Mouse (Mus musculus) 3T3-L1 (cell line): ENCODE results near the gene Adamtsl2.

Experiments used
- DNase-seq: peaks from one replicate; pipeline ENCODE4 v3.0.0-alpha.2; 2015; ENCODE audit warnings: low read depth, low spot score

Gene Adamtsl2

DNA sequence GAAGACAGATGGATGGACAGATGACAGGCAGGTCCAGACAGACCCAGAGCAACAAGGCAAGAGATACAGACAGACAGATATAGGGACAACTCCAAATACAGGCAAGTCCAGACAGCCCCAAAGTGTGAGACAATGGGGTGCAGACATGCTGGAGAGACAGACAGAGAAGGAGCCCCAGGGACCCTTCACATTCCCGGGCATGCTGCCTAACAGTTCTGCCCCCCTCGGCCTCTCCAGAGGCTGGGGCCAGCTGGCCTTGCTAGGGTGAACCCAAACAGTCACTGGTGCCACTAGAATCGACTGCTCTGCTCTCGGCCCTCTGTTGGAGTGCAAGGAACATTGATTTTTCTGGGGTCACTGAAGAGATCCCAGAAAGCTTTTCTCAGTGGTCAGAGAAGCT, 39.3 kb downstream of the Adamtsl2 start:
- DNase-seq: no peak

DNA sequence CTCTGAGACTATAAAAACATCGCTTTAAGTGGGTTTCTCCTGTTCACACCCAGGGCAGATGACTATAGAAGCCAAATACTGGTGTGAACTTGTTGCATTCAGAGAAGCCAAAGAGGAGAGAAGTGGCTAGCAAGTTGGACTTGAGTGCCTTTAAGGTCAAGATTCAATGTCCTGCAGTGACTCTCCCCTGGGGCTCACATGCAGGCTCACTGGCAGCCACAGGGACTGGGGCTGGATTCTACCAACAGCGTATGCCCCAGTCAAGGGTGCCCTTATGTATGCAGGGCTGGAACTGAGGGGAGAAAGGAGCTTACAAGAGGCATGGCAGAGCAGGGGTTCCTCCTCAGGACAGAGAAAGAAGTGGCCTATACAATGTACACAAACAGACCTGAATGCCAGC, 40.6 kb downstream of the Adamtsl2 start:
- no peak for DNase-seq

DNA sequence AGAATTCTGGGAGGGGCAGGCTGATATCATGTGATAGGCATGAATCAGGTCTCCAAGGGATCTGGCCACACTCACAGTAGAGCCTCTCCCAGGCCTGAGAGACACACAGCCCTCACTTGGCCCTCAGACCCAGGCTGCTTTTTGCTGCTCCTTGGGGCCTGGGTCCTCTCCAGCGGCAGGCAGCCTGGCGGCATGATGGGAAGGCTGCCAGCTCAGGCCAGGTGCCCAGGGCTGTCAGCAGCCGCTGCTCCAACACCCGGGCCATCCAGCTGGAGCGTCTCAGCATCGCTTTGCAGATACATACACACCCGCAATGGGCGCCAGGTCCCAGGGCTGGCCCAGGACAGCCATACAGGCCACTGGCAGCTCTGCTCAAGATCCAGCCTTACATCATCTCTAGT, 41.1 kb downstream of the Adamtsl2 start:
- DNase-seq: peak; percentile 9

DNA sequence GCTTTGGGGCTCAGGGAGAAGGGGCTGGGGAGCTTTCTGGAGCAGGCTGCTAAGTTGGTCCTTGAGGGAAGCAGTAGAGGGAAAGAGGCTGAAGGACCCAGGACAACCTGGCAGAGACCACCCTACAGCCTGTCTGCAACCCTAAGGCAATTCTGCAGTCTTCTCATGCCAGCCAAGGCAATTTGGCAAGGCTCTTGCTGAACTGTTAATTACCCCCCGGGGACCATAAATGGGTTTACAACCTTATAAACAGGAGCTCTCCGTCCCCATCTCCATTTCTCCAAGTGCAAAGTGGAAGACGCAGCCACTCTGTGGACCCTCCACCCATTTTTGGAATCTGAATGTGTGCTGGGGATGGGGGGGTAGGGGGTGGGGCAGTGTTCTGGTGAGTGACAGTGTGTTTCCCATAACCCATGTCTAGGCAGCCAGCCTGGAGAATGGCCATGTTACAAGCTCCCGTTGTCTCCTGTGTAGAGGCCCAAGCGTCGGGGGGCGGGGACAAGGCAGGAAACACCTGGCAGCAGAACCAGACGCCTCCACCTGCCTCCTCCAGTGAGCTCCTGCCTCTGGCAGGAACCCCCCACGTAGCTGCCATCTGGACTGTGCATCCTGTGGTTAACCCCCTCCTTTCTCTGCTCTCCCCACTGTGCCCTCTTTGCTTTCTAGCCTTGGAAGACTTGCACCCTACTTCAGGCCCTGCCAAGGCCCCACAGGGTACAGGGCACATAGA, 42.6 kb downstream of the Adamtsl2 start:
- DNase-seq: no peak

DNA sequence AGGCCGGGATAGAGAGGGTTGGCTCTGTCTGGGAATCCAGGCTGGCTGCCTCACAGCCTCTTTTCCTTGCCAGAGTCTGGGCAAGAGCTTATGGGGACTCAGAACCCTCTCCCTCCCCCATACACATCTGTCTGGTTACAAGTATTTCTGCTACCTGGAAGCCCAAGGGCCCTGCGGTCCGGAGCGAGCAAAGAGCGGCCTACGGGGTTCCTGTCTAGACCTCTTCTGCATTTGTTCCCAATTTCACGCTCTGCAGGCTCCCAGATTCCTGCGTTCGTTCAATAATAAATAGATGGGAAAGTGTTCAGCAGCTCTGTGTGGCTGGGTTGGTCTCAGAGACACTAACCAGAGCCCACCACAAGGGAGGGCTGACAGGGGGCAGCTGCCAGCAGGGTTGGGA, 43.4 kb downstream of the Adamtsl2 start:
- DNase-seq: no peak

DNA sequence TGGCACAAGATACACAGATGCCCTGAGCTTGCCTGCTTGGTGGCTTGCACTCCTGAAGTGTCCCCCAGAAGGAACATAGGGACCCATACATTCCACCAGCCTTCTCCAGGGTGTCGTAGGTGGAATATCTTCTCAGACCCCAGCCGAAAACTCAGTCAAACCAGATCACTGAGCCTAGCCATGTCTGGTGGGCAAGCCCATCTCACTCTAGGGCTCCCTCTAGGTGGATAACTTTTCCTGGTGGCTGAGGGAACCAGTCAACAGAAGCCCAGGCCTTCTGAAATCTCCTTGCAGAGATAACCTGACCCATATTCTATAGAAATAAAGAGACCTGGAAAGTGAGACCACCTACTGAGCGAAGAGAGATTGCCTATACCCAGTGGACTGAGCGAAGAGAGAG, 43.9 kb downstream of the Adamtsl2 start:
- no peak for DNase-seq

DNA sequence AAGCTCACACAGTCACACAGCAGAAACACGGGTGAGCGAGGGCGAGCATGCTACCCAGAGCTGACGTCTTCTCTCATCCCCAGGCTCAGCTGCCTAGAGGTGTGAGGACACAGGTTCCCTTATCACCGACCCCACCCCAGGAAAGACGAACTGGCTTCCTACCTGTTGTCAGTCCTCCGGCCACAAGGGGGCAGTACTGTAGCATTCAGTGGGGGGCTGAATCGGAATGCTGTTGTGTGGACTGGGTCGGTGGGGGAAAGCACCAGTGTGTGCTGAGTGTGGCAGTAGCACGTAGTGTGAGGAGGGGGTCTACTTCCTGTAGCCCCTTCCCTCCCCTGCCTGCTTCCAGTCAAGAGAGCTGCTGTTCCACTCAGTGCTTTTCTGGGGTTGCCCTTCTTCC, 46.8 kb downstream of the Adamtsl2 start:
- DNase-seq: peak; percentile 50

DNA sequence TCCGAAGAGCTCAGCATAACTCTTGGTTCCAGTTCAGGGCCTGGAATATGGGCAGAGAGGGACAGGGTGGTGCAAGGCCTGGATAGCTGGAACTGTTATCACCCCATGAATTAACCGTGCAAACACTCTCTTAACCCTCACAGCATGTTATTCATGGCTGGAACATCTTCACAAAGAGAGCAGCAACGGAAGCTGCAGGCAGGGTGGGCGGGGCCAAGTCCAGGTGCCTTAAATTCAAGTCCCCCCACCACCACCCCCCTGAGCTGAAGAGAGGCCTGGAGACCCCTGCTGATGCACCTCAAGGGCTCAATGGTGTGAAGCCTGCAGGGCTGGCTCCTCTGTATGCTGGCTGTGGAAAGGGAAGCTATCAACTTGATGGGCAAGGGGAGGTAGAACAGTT, 47.3 kb downstream of the Adamtsl2 start:
- no peak for DNase-seq

DNA sequence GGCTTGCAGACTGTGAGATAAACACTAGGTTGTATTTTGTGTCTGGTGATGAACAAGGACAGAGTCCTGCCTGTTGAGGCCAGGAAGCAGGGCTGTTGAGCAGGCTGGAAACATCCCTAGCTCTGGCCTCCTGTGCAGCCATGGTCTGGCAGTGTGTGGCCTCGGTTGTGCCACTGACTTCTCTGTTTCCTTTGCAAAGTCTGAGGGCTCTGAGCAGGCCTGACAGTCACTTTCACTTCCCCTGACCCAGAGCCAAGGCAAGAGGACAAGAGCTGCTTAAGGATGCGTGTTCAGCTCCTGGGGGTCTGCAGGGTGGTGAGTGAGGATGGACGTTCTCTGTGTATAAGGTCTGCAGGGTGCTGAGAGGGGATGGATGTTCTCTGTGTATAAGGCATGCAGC, 49.8 kb downstream of the Adamtsl2 start:
- no peak for DNase-seq

DNA sequence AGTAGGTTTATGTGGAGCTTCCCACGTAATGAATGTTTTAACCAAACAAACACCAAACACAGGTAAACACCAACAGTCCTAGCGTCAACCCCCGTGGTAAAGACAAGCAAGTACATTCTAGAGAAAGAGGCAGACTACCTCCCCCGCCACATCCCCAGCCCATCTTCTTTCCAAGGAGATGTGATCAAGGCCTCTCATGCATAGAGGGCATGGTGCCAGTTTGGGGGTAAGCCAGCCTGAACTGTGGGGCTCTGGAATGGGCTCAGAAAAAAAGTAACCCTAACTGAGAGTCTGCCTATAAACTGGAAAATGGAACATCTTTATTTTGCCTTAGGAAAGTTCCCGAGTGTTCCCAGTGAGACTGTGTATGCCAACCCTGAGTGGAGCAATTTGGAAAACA, 56.8 kb downstream of the Adamtsl2 start:
- no peak for DNase-seq

DNA sequence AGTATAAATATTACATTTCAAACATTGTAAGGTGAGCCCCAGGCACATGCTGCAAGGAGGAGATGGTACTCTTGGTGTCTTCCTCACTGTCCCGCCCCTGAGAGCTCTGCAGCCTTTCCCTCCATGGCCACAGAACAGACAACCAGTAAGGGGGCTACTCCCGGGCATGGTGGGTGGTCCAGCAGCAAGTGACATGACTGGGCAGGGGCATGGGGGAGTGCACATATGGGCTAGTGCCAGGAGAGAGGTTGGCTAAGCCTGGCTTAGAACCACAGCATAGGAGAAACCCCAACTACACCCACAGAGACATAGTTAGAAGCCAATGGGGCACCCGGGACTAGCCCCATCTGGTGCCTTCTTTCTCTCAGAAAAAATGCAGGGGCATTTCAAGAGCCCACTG, 57.2 kb downstream of the Adamtsl2 start:
- DNase-seq: no peak

DNA sequence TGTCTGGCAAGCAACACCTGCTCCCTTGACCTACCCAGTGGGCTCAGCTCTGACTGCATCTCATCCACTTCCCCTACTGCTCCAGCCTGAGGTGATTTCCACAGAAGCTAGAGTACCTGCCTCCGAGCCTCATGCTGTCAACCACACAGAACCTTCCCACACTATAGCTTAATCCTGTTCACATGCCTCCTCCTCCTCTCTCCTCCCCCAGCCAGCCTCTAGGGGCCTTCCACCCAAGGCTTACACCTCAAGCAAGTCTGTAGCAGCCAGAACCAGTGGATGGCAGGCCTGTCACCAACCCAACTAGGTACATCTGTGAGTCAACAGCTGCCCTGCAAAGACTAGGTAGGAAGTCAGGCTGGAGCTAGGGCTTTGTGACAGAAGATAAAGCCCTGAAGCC, 57.6 kb downstream of the Adamtsl2 start:
- DNase-seq: no peak

DNA sequence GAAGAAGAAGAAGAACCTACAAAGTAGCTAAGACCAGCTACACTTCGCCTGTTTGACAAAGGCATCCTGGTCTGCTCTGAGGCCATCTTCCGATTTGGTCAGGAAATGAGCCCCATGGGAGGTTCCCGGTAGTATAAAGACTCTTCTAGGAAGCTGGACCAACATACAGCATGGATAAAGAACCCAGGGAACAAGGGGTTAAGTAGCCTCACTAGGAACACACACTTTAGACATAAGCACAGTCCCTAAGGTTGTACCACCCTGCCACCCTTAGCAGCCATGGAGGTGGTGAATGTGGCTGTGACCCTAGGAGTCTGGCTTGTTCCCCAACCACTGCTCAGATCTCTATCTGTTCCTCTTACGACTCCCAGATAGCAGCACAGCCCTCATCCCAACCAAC, 59.2 kb downstream of the Adamtsl2 start:
- no peak for DNase-seq

DNA sequence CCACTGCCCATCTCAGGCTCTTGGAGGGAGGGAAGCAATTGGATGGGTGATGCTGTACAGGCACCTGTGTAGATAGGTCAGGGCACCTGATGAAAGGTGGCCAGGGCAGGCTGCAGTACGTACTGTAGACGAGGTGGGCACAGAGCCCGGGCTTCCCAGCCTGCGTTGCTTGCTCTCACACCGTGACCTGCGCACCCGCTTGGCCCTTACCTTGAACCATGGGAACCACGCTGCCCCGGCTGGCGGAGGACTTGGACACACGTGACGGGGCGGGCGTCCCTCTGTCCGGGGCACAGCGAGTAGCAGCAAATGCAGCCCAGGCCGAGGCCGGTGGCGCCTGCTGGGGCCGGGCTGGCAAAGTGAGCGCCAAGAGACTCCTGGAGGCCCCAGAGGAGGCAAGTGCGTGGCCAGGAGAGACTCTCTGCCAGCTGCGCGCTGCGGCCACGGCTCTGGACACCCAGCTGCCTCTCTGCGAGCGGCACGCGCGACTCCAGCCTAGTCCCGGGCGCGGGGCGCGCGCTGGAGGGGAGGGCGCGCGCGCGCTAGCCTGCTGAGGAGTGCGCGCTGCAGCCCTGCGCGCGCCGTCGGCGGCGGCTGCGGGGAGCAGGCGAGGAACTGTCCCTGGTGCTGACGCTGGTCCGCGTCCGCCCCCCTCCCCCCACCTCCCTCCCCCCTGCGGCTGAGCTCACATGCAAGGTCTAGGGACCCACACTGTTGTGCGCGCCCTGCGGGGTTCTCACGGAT, 62.9 kb downstream of the Adamtsl2 start, which contains the start of gene Fam163b:
TSS of gene Fam163b (minus strand) at position 542 of the 744 bp plus-strand sequence.
- DNase-seq: no peak

DNA sequence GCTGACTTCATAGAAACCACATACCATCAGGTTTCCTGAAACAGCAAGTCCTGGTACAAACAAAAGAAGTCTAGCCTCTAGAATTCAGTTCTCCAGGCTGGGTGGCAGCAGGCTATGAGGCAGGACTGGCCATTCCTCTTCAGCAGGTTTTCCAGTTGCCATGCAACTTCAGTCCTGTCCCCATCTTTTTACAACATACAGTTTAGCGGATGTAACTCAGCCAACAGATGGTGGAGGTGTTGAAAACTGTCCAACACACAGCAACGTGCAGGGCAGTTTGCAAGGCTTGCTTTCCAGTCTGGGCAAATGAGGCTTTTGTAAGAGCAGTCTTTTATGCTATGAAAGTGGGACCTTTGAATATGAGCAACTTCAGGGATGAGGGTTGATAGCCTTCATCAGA, 65.8 kb downstream of the Adamtsl2 start:
- no peak for DNase-seq

DNA sequence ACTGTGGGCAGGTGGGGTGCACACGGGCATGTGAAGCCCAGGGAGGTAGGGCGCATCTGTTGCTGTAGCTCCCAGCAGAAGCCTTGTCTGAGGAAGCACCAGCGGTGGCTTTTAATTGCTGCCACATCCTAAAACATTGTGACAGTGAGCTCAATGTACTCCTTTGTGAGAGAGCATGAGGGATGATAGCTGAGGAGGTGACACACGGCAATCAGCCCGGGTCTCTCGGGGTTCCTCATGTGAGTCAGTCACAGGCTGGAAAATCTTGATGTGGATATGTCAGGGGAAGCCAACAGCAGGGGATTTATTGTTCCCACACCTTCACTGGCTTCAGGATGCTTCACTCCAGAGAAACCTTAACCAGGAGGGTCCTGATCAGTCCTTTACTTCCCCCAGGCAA, 67.7 kb downstream of the Adamtsl2 start:
- no peak for DNase-seq

DNA sequence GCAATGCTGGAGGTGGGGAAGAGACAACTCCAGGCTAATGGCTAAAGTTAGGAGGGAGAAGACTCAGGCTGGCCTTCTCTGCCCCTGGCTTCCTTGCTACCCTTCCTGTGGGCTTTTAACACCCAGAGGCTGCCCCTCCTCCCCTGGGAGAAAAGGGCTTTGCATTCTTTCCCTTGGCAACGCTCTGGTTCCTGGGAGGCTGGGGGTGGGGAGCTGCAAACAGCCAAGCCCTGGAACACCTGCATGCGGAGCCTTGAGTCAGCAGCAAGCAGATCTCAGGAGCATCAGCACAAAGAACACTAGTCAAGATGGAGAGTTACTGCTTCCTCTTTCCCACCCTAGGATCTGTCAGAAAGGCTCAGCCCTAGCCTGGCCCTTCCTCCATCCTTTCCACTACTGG, 70.3 kb downstream of the Adamtsl2 start:
- no peak for DNase-seq

DNA sequence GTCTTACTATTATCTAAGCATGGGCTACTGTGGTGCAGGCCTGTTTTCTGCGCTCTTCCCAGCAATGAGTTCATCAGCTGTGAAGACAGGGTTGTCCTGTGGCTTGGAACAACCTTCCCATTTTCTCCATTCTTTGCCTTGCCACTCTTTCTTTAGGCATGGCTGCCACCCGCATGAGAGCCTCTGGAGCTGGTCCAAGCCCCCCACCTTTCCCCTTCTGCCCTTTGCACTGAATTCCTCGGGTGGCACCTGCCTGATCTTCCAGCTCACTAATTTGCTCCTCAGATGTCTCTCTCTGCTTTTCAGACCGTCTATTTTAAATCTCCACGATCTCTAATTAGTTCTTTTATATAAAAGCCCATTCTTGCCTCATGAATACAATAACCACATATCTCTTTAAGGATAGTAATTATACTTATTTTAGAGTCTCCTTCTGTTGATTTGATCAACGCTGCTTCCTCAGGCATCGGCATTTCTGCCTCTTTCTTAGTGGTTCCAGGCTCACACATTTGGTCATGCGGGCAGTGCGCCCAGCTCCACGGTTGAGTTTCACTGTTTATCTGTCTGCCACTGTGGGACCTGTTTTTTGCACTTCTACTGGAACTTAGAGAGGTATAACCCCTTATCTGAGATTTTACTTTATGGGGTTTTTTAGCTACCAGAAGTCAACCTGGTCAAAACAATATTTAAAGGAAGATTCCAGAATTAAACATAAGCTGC, 75.4 kb downstream of the Adamtsl2 start:
- DNase-seq: no peak

DNA sequence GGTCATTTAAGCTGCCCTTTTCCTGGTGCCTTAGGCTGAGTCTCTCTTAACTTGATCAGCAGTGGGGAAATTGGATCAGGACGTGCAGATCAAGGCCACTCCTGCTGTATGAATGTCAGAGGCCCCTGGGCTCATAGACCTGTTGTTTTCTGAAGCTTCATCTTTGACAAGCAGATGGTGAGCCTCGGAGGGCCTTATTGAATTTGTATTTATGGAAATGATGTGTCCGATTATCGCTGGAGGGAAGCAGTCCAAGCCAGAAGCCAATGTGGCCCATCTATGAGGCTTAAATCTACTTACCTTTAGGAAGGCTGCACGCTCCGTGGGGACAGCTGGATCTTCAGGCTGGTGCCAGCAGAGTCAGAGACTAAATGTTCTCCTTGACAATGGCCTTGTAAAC, 77.4 kb downstream of the Adamtsl2 start:
- DNase-seq: no peak
